Mouse (Mus musculus): Measurements from ENCODE around the gene C1qtnf6.
A peak's percentile ranks its signal among the peaks of the same experiment; 100 is the strongest.

C1qtnf6 gene

DNA sequence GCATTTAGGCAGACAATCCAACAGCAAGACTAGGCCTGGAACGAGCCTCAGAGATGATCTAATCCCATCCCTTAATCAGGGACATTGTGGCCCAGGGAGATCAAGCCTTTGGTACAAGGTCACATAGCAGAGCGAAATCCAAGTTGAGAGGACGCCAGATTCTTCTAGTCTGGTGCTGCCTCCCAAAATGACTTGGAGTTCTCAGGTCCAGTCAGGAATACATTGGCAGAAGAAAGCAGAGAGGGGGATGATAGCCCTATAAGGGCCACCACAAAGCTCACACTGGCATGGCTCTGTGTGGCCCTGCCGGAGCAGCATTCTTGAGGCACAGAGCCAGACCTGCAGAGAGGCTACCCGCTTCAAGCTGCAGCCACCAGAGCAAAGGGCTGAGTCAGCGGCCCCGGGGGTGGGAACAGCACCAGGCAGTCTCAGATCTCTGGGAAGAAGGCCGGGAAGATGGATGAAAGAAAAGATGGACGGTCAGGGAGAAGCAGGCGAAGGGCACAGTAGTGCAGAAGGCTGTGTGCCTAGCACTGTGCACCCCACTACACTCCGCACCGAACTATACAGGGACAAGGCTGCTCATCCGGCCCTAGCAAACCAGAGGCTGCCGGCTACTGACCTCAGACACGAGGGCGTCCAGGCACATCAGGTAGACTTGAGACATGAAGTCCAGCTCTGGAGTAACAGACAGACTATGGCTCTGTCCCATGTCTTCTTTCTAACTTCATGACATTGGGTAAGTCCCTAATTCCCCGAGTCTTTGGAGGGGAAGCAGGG, at the start of gene C1qtnf6:
Gene C1qtnf6 (minus strand): TSS at position 746 of the 780 bp plus-strand sequence.
- DNase-seq: no peak

DNA sequence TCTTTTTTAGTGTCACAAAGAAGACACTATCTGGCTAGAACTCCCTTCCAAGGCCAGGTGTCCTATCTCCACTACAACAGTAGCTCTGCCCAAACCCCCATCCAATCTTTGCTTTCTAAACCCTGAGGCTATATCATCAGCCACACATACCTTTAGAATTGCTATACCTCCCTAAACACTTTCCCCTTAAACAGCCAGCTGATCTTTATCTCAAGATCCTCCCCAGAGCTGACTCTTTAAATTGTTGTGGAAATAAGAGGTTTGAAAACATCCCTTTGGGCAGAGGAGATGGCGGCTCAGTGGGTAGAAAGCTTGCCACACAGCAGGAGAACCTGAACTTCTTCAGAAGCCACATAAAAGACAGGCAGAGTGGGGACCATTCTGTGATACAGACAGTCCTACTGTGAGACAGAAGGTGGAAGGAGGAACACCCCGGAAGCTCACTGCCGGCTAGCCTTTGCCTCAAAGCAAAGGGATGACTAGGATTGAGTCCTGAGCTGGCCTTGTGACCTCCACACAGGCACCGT, 45.1 kb upstream of the C1qtnf6 start:
- DNase-seq: no peak

DNA sequence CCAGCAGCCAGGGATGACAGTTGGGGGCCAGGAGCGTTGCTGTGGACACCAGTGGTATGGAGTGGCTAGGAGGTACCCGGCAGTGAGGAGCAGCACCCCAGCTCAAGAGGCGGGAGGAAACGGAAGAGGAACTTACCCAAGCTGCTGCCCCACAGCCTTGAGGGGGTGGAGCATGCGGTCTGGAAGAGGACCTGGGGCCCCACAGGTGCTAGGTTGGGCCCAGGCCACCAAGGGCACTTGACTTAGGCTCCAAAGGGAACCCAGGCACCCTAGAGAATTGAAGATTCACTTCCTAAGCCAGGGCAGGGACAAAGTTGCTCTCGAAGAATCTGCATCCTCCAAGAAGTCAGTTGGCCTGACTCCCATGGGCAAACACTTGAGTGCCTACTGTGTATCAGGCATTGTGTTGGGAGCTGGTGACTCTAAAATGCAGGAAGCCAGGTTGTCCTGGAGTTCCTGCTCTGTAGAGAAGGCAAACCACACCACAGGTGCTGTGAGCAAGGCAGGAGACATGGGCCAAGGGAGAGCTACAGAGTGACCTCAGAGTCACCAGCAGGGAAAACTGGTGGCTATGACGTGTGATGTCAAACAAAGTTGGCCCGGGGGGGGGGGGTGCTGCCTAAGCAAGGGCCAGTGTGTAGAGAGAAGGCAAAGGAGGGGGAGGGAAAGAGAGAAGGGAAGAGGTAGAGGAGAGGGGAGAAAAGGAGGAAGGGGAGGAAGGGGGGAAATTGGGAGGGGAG, 41.6 kb upstream of the C1qtnf6 start, which contains the start of gene Rac2:
Gene Rac2 (minus strand): TSS at position 126 of the 740 bp plus-strand sequence.
- DNase-seq: peak; percentile 87

DNA sequence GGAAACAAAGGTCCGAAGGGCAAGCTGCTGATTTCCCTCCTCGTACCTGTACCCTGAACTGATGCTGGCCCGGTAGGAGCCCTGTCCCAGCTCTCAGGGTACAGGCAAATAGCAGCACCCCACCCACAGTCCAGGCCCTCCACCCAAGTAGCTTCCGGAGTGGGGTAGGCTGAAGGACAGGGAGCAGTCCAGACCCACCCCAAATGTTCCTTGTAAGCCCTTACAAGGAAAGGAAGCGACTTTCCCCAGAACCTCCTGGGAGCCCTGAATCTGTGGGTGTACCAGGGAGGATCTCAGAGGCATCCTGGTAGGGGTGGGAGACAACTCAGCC, 41.0 kb upstream of the C1qtnf6 start:
- DNase-seq: peak; percentile 52

DNA sequence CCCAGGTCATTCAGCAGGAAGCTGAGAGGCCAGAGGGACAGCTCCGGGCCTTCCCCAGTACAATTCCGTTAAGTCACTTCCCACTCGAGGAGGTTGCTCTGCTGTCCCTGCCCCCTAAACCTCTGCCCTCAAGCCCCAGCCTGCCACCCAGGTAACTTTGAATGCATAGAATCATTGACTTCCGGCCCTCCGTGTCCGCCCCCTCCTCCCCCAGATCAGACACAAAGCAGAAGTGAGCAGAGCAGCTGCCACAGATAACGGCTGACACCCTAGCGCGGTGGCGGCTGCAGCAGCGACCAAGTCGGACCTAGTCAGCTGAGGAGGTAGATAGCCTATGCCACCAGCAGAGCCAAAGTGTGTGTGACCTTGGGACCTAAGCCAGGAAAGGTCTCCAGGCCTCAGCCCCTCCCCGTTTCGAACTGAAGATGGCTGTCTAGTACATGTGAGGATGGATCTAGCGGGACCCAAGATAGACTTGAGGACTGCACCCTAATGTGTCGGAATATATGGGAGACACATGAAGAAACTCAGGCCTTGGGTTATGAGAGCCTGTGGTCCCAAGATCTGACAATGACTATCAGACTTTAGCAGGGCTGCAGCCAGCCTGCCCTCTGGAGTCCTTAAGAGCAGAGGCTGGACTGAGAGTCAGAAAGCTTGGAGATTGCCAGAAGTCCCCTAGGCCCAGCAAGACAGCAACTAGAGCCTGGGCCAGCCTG, 40.5 kb upstream of the C1qtnf6 start:
- DNase-seq: peak; percentile 91

DNA sequence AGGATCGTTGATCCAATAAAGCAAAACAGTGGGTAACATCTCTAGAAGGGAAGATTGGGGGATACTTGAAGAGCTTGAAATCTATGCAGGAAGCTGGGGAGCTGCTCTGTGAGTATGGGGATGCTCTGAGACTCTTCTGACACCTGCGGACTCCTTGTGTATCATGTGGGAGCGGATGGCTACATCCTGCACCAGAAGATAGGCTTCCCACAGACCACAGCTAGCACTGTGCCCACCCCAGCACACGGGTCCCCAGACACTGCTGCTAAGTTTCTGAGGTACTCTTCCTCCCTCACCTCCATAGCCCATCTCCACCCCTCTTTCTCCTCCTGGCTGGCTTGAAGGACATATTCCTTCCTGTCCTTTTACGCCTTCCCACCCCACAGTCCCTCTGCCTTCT, 39.0 kb upstream of the C1qtnf6 start:
- DNase-seq: peak; percentile 70

DNA sequence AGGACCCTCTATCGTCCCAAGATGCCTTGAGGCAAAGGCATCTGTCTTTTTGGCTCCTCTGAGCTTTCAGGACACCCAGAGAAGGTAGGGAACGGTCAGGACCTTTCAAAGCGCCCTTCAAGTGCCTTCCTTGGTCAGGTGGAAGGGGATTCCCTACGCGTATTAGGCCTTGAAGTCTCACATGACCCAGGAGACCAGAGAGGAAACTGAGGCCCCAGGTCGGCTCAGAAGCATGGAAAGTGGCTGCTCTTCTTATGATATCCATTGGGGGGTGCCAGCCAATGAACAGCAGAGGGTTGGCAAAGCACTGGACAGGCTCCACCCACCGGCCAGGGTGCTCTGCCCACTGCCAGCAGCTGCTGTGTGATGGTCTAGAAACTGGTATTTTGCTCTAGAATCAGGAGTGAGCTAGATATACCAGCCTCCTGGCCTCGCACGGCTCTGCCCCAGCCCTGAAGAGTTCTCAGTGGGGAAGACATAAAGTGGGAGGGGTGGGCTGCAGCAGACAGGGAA, 36.4 kb upstream of the C1qtnf6 start:
- no peak for DNase-seq

DNA sequence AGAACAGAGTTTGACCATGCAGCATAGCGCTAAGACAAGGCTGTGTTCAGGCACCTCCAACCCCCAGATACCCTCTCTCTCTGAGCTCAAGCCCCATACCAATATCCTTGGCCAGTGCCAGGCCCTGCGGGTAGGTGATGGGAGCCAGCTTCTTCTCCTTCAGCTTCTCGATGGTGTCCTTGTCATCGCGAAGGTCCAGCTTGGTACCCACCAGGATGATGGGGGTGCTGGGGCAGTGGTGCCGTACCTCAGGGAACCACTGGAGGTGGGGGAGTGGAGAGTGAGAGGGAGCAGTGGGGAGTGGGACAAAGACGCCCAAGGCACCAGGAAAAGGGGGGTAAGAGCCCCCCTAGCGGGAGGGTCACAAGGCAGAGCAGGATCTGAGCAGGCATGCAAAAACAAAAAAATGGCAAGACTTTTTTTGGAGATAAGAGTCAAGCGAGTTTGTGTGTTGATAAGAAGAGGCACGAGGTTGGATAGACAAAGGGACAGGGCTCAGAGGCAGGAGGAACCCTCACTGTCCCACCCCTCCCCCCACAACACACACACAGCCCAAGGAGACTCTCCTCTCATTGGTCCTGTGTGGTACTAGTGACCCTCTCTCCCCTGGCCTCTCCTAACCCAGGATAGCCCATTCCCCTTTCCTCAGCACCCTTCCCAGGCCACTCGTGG, 33.7 kb upstream of the C1qtnf6 start:
- peak; percentile 44 for DNase-seq

DNA sequence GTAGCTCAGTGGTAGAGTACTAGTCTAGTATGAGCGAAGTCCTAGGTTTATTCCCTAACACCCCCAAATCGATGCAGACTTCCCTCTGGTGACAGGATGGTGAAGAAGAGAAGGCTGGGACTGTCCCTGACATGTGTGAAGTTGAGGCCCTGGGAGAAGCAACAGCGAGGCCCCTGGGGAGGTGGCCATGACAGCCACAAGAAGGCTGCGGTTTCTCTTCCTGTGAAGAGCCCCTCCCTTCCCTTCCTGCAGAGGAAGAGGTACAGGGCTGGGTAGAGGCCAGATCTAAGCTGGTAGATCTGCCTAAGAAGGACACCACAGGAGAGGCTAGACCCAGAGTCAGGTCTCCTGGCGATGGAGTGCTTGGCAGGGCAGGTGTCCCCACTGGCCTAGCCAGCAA, 32.7 kb upstream of the C1qtnf6 start:
- DNase-seq: peak; percentile 81

DNA sequence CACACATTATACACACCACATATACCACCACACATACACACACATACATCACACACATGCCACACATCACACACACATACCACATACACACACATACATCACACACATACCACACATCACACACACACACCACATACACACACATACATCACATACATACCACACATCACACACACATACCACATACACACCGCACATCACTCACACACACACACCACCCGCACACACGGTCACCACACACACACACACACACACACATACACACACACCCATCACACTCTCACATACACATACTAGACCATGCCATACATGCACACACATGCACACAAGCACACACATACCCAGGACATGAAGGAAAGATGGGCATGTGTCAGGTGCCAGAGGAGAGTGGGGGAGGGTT, 32.1 kb upstream of the C1qtnf6 start:
- DNase-seq: no peak

DNA sequence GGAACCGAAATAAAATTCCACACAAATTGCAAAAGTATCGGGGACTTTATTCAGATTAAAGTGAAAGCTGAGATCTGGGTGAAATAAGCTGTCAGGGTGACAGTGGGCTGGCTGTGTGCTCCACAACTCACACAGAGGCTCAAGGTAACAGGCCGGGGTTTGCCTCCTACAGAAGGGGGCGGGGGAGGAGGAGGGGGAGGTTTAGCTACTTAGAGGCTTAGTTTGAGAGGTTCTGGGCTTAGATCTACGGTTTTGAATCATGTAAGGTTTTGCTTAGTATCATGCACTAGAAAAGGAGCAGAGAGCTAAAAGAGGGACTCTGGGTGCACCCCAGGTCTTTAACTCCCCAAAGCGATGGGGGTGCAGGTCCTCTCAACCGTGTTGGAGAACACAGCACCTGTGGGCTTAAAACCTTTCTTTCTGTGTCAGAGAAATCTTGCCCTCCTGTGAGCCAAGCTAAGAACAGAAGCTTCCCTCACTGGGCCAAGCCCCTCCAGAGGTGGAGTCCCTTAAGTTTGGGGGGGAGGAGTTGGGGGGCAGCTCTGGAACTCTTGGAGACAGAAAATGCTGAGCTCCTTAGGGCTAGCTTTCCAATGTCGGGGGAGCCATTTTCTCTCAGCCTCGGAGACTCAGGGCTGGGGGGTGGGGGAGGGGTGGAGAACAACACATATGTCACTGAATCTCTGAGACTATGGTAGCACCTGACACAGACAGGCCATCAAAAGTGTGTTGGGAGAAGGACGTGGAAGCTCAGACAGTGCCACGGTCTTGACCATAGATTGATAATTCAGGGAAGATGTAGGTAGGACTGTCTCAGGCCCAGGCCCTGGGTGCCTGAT, 28.1 kb upstream of the C1qtnf6 start:
- DNase-seq: peak; percentile 36

DNA sequence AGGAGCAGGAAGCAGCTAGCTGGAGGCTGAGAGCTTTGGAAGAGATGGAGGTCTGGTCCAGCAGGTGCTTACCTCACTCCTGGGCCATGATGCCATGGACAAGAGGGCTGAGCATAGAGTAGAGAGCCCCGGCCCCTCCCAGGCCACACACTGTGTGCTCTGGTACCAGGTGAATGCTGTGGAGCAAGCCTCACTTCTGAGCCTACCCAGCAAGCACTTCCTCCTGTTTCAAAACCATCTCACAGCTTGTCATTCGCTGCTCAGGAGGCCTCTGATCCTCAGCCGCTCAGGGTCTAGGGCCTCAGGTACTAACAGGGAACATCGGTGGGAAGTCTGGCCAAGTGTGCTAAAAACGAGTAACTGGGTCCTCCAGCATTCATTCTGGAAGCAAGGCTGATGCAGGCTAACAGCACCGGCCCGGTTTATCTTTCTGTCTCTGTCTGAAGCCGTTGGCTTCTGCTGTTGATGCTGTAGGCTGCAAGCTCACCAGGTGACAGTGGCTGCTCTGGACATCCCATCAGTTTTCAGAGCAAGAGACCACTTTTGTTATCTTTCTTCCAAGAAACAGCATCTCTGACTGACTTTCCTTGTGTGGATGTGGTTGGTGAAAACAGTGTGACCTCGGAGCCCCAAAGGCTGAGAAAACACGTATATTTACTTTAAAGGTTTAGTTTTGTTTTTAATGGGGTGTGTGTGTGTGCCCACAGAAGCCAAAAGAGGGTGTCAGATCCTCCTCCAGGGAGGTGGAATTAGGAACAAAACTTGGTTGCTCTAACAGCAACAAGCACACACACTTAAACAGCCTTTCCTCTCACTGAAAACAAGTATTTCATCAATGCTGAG, 26.7 kb upstream of the C1qtnf6 start:
- DNase-seq: peak; percentile 40

DNA sequence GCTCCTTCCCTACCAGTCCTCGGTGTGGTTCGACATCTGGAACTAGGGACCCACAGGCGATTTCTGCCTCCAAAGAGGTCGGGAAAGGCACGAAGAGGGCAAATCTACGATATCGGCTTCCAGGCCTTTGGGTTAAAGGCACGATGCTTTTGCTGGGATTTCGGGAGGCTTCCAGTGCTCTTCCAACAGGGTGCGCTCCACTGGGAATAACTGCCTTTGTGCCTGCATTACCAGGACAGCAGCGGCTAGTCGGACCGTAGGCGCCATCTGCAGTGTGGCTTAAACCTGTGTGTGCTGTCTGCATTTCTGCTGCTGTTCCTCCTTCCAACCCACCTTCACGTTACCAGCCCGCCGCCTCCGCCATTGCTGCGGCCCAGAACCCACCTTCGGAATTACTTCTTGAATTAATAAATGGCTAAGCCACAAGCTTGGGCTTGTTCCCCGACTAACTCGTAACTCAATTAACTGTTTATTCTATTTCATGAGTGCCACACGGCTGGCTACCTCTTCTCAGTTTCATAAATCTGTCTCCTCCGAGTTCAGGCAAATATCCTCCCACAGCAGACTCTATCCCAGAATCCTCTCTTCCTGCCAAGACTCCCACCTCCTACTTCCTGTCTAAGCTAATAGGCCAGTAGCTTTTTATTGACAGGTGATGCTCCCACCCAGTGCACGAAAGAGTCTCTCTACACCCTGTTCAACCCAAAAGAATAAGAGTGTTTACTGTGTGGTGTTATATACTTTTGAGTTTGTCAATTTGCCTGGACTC, 23.5 kb upstream of the C1qtnf6 start:
- DNase-seq: no peak

DNA sequence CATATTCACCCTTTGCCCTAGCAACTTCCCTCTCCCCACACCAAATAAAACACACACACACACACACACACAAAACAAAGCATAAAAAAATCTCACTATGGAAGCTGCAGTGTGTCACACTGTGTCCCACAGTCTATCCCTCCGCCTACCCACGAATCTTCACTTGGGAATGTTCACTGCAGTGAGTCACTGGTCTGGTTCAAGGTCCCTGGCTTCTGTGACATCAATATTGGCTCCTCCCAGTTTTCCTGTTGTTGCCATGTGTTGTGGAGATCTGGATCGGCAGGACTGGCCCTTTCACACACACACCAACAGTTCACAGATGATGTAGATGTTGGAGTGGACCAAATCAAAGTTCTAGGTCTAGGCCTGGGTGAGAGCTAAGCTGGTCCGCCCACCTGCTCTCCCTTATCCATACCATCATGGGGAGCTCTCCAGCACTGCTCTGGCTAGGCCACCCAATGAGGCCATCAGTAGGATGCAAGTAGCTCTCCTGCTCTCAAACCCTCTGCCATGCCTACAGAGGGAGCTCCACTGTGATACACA, 18.0 kb upstream of the C1qtnf6 start:
- DNase-seq: no peak

DNA sequence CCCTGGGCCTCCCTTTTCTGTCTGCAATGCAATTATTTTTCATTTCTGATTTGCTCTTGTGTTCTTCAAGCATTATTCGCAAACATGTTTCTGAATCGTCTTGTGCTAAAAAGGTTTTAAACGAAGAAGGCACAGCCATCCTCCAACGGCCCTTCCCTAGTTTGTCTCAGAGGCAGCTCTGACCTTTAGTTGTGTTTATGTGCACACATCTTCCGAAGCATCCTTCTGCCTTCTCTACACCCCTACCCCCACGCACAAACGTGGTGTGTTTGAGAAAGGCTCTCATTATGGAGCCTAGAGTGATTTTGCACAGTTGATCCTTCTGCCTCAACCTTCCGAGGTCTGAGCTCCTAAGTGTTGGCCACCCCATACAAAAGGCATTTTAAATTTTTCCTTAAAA, 17.5 kb upstream of the C1qtnf6 start:
- no peak for DNase-seq

DNA sequence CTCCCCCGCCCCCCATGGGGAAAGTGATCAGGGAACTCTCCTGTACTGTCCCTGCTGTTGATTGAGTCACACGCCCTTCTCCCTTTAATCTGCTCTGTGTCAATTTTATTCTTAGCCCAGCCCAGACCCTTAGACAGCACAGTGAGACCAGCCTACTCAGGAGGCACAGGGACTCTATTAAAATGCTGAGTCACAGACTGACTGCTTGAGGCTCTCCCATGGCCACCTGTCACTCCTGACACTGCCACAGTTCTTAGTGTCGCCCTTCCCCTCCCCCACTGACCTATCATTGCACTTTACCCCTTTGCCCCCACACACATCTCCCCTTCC, 17.1 kb upstream of the C1qtnf6 start:
- DNase-seq: peak; percentile 33

DNA sequence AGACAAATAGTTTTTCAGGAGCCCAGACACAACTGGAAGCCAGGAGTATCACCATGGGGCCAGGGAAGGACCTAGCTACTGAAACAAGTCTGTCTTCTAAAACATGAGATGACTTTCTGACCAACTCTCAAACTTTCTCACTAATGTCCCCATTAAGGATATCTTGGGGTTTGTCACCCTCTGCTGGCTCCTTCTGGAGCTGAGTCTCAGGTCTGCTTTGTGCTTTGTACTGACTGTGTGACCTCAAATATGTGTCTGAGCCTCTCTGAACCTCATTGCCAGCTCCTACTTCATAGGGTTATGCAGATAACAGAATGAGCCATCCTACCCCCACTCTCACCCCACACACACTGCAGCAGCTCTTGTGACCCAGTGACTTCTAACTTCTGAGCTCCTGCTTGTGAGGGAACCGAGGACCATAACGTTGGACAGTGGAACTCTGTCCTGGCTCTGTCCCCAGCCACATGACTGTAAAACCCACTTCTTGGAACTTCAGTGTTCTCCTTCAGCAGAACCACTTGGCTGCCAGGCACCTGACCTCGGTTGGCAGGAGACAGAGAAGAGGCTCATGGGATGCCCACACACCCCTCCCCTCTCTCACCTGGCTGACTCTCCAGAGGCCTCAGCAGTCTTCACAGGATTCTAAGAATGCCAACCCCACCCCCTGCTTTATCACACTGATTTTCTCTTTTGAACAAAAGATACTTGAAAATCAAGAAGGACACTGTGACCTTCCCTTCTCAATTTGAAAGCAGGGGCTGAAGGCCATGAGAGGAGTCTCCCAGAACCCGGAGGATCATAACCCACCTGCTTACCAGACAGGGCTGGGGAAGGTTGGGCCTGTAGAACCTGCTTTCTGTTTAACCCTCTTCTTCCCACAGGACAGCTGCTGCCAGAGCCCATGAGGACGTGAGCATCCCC, 16.5 kb upstream of the C1qtnf6 start:
- peak; percentile 61 for DNase-seq

DNA sequence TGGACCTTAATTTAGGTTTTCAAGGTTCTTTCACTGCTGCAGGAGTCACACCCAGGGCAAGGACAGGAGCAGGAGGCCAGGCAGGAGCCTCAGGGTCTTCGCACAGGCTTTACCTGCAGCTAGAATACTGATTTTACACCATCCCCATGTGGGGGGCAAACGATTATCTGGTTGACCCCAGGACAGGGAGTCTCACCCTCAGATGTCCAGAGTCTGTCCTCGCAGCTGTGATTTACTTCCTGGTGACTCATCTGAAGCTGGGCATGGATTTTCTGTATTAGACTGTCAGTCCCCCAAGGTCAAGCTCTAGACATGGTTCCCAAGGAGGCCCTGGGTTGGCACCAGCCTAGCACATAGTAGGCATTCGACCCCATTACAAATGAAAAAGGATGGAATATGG, 14.8 kb upstream of the C1qtnf6 start:
- DNase-seq: no peak

DNA sequence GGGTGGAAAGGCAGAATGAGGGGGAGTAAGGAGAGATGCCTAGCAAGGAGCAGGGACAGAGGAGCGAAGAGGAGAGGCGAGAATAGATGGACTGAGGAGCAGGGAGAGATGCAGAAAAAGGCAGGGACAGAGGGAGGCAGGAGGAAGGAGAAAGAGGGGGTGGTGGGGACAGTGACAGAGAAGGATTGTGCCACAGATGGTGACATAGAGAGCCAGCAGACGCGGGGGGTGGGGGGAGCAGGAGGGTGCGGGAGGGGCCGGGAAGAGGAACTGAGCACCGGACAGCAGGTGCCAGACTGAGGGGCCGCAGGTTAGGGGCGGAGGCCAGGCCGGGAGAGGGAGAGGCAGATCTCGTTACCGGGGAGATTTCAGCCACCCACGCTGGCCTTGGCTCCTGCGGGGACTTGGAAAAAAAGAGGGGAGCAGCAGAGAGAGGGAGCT, 13.4 kb upstream of the C1qtnf6 start, which contains the start of gene Sstr3:
Gene Sstr3 (minus strand): TSS at position 125 of the 441 bp plus-strand sequence.
- no peak for DNase-seq
